Mouse (Mus musculus) urinary bladder, postnatal 4 days (tissue): ENCODE measurements around the gene Ptpro.

Source experiments
- DNase-seq, 2 experiments: peaks; one replicate each; pipeline ENCODE4 v3.0.0; 2021 to 2022; ENCODE audit warnings: low spot score in 2 of 2

Gene Ptpro

DNA sequence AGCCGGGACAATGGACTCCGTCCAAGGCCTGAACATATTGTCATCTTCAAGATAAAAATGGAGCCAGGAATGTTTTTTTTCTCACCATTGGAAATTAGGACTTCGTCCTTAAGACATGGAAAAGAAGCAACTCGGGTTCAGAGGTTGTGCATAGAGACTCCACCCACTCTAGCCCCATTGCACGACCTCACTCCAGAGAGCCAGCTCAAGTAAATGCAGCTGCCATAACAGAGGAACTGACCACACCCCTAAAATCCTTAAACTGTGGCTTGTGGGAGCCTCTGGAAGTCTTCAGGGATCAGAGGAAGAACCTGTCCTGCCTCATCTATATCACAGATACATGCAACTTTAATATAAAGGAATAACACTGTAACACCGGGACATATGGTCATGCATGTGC is 246.7 kb downstream of the Ptpro start:
- DNase-seq = no peak

DNA sequence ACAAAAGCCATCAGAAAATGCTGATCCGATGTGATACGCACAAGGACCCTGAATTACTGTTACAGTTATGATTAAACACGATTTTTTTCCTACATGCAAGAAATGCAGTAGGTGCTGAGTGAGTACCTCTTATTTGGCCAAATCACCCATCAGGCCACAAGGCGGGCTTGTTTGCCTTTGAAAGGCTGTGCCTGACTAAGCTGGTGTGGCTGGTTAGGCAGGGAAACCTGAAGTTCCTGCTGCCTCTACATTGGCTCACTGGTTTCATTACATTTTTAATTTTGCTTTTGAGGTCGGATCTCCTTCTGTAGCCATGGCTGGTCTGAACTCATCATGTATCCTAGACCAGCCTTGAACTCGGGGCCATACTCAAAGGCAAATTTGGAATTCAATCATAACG is 250.9 kb downstream of the Ptpro start:
- no peak for DNase-seq

DNA sequence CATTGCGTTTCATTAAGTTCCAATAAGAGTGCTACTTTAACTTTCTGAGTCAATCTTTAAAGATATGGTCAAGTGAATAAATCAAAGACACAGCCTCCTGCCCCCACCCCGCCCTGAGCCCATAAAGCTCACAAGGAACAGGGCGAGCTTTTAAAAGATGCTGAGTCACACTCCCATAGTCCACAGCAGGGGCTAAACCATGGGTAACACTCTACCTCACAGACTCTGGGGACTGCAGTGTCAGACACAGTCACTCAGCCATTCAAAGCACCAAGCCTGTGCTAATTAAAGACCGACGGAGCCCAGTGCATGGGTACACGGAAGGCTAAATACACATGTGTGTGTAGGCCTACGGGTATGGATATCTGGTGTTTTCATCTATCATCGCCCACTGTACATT is 251.3 kb downstream of the Ptpro start:
- DNase-seq = no peak

DNA sequence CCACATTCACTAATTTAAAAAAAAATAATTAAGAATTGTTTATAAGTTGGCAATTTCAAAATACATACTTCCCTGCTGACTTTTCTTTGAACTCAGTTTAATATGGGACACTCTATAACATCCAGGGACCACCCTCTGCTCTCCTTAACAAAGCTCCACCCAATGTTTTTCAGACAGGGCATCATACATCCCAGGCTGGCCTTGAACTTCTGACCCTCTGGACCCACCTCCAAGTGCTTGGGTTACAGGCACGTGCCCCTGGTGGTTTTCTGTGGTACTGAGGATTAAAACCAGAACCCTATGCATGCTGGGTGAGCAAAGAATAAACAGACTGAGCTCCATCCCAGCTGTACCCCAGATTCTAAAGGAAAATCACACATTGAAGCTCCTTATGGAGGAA is 251.9 kb downstream of the Ptpro start:
- no peak for DNase-seq

DNA sequence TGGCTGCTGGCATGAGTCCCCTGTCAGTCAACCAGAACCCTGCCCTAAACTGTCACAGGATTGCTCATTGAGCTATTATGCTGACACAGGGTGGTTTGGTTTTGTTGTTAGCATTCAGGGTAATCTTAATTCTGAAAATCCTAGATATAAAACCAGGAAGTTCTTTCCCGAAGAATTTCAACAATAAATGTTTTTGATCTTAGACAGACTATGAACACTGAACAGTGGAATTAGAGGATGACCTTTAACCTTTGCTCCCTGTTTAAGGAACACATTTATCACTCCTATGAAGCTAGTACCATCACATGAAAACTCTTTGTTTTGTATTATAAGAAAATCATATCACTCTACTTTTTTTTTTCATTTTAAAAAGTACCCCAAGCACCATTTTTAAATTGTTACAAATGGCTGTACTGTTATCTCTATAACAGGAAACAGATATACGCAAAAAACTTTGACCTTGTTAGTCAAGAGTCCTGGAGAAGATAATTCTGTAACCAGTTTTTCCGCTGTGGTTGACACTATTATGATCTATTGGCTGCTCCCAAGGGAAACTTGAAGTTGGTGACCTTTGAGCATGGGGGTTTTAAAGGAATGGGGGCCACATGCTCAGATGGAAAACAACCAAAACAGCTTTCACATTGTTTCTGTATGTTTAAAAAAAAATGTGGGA is 253.6 kb downstream of the Ptpro start:
- no peak for DNase-seq

DNA sequence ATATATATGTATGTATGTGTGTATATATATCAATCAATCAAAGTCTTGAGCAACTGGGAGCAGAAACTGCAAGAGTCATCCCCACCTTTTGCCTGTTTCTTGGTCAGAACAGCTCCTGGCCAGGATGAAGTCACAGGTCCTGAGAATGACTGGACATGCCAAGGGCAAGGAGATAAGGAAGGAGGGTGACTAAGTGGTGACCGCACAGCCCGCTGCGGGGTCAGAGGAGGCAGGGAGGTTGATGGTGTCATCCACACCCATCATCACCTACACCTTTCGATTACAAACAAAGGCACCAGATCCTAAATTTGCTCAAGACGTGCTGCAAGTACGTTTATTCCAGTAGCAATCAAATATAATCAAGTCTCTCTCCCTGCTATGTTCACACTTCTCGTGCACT is 254.4 kb downstream of the Ptpro start:
- no peak for DNase-seq

DNA sequence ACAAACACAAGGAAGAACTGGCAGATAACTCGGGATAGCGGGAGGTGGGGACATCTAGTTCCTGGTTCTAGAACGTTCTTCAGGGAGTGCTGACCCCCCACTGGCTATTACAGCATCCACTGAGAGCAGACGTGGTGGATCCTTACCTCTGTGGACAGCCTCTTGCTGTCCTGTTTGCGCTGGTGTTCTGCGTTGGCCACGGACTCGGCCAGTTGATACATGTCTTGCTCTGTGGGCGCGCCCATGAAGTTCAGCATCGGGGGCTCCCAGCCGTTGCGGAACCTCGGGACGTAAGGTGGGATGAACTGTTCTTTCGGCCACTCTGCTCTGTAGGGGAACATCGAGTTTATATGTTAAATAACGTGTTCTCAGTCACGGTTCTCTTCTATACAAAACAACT is 256.8 kb downstream of the Ptpro start:
- no peak for DNase-seq

DNA sequence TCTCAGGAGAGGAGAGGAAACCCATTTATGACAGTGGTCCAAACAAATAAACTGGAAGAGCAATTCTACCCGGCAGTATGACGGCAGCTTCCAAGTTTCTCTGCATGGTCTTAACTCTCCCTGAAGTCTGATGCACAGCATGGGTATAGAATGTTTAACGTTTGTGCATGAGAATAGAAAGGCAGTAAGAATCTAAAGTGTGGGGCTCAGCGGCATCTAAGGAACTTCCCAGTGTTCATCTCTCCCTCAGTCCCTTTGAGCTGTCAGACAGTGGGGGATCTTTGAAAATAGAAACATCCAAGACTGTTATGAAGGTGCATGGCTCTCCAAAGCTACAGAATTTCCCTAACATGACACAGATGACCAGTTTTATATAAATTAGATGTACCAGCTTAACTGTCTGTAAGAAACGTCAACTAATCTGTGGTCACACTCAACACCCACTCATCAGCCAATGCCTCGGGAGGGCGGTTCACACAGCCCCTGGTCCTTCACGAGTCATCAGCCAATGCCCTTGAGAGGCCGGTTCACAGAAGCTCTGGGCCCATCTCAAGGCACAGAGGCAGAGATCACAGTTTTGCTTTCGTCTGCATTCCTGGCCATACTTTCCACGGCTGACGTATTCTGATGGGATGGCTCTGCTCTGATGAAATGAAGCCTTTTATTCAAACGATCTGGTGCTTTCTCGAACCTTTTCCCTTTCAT is 257.4 kb downstream of the Ptpro start:
- DNase-seq = no peak

DNA sequence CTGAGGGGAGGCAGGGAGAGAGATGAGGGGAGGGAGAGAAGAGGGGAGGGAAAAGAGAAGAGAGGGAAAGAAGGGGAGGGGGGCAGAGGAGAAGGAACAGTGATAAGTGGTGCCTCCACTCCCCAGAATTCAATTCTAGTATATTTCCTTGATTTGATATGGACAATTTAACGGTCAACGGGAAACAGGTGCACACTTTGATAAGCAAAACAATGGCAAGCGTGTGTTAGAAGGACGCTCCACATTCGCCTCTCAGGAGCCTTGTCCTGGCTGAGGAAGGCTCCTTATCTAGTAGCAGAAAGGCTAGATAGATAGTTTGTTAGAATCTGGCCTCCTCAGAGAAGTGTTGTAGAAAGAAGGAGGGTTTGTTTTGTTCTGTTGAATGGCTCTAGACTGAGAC is 260.6 kb downstream of the Ptpro start:
- DNase-seq = no peak
